Mouse (Mus musculus): ENCODE data around the gene Pla2g5. TPM values are rescaled to one million over a fixed set of nuclear protein-coding genes. Genes with fewer than 3 reads are reported as not detected.
A peak's percentile ranks its signal among the peaks of the same experiment; 100 is the strongest.
"Not testable (repeated sequence)": the region's sequence is repeated elsewhere in the genome, so short reads cannot be mapped to it uniquely, and the experiment has no call there.

Gene Pla2g5
- 10 to 100 TPM; 17.5 to 23.3 TPM for total RNA-seq (2021)

DNA sequence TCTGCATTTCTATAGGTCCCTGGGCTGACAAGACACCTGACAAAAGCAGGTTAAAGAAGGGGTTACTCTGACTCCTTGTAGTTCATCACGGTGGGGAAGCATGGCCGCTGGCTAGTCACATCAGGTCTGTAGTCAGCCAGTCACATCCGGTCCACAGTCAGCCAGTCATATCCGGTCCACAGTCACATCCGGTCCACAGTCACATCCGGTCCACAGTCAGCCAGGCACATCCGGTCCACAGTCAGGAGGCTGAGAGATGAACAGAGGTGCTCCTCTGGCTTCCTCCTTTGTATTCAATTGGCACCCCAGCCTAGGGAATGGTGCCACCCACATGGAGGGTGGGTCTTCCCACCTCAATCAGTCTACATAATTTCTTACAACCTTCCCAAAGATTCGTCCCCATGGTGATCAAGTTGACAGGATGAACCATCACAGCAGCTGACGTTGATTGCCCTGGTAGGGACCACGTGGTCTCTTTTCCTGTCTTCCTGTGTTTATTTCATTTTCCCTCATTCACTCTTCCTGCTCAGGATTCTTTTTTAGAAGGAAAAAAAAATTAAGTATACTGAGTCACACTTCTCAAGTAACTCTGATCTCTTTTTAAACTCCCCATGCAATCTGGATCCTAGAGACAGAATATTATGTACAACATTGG lies at the start of gene Pla2g5:
Gene Pla2g5, minus strand, starts transcription at position 139 of the 655 bp plus-strand sequence.
- no peak for DNase-seq
- intact Hi-C loops (cut with DNase I), result no loop called here

DNA sequence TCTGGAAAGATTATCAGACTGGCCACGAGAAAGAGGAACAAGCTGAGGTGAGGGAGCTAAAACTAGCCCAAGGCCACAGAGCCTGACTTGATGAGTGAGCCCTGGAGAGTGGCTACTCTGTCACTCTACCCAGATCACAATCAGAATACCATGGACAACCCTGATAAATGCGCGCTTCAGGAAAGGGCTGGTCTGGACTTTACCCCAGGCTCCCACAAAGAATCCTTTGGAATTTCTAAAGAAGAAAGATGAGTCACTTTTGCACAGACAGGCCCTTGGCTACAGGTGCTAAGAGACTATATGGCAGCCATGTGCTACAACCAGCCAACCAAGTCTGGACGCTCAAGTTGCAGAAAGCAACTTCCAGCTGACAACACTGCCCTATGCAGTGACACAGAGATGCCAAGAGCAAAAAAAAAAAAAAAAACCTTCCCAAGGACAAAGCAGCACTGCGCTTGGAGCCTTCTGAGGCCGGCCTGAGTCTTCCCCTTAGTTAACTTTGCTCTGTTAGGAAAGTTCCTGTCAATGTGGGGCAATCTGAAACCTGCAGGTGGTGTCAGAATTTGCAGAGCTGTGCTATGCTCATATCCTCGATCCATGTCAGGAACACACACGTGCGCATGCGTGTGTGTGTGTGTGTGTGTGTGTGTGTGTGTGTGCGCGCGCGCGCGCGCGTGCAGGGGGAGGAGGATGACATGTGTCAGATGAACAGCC lies 42.5 kb upstream of the Pla2g5 start:
- no peak for DNase-seq
- intact Hi-C loops (cut with DNase I), result no loop called here

DNA sequence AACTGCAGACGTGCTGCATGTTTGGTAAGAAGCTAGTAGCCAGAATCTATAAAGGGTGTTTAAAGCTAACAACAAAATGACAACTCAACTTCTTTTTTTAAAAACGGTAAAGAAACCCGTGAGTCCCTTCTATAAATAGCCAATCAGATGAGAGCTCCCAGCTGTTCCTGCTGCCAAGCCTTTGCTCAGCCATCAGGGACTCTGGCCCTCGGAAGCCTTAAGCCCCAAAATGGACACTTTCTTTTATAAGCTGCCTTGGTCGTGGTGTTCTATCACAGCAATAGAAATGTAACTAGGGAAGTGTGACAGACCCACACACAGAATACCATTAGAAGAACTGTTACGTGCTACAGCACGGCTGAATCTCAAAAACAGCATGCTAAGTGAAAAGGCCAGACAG lies 36.1 kb upstream of the Pla2g5 start:
- DNase-seq, result no peak
- intact Hi-C loops (cut with DNase I), result no loop called here

GRCm38 (mm10) chr4:138893789-138894188 lies 30.5 kb upstream of the Pla2g5 start:
- DNase-seq; intact Hi-C loops (cut with DNase I): not testable (repeated sequence)

- no peak for DNase-seq
- intact Hi-C loops (cut with DNase I), result no loop called here
These were observed 29.4 kb upstream of the Pla2g5 start for GRCm38 (mm10) chr4:138892655-138893054.

GRCm38 (mm10) chr4:138889635-138890034 lies 26.4 kb upstream of the Pla2g5 start:
- intact Hi-C loops (cut with DNase I), result no loop called here
- no peak for DNase-seq

DNA sequence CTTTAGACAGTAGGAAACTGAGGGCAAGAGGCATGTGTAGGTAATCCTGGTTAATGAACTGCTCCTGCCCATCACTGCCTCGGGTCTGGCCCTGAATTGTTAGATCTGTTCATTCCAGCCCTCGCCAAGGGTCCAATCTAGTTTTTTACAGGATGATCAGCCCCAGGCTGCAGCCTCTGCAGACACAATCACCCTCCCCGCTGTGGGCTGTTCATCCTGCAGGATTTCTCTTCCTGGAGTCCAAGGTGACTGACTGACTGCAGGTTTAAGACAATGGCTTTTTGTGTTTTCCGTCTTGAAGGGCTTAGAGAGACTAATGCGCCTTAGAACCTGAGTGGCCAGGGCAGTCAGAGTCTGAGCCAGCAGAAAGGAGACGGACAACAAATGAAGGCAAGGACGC lies 25.9 kb upstream of the Pla2g5 start:
- no peak for DNase-seq
- intact Hi-C loops (cut with DNase I), result no loop called here

DNA sequence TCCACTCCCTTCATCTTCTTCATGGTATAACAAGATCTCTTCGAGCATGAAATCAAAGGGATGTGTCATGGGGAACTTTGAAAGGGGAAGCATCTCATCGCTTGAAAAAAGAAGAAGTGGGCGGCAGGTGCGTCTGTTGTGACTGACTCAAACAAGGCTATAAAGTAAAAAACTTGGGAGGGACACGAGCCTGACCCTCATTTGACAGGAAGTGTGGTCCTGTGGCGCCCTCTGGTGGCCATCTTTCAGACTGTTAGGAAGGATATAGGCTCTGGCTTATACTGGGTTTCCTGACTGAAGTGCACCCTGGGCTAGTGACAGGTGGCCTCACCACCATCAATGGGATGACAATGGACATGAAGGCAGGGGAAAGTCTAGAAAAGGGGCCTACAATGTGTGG lies 21.0 kb upstream of the Pla2g5 start:
- intact Hi-C loops (cut with DNase I), result loop anchor here (1.0 kb wide), 1 partner anchor 18 kb away; no protein-coding TSS in a partner anchor
- peak; percentile 82 to 95 for DNase-seq

DNA sequence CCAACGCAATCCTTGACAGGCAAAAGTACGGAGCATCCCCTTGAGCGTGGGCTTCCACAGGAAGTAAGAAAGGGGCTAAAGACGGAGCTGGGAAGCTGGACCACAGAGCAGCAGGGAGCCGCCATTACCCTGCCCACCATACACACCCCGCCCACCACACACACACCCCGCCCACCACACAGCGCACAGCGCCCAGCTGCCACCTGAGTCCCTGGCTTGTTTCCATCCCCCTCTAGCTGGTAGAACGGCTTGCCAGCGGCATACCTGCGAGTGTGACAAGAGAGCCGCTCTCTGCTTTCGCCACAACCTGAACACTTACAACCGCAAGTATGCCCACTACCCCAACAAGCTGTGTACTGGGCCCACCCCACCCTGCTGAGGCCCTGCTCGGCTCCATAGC lies 18.9 kb upstream of the Pla2g5 start:
- intact Hi-C loops (cut with DNase I), result no loop called here
- no peak for DNase-seq

- no peak for DNase-seq
- intact Hi-C loops (cut with DNase I), result no loop called here
These were observed 17.7 kb upstream of the Pla2g5 start for GRCm38 (mm10) chr4:138880811-138881584.

GRCm38 (mm10) chr4:138879808-138880207 lies 16.5 kb upstream of the Pla2g5 start:
- no peak for DNase-seq
- intact Hi-C loops (cut with DNase I), result no loop called here

DNA sequence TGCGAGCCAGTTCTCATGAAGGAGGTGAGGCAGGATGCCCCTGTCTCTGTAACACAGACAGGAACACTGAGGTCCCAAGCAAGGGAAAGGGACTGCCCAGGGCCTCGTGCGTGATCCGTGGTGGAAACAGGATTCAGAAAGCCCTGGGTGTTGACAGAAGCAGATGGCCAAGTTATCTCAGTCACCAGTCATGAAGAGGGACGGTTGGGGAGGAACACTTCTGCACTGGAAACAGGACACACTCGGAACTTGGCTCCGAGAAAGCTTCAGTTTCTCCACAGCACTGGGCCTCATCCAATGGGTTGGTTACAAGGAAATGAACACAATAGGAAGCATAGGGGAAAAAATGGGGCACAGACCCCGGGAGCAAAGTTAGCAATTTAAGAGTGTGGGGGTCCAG lies 15.5 kb upstream of the Pla2g5 start:
- DNase-seq, result peak; percentile 44 to 56

GRCm38 (mm10) chr4:138877731-138878130 lies 14.4 kb upstream of the Pla2g5 start, which contains the start of gene Pla2g2e:
TSS of gene Pla2g2e (plus strand) at chr4:138877942.
- DNase-seq, result no peak
- intact Hi-C loops (cut with DNase I), result no loop called here

More for the DNA sequence above, 15.5 kb upstream of the Pla2g5 start:
- intact Hi-C loops (cut with DNase I), result no loop called here

DNA sequence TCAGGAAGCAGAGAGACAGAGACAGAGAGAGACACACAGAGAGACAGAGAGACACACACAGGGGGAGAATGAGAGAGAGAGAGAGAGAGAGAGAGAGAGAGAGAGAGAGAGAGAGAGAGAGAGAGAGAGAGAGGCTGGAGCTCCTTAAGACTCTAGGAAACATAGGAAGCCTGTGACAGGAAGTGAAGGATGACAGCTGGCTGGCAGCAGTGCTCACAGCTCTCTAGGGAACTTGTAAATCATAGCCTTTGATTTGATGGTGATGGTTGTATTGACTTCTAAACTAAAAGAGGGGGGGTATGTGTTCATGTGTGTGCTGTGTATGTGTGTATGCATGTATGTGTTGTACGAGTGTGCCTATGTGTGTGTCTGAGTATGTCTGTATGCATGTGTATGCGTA lies 12.7 kb upstream of the Pla2g5 start:
- DNase-seq, result no peak
- intact Hi-C loops (cut with DNase I), result no loop called here

DNA sequence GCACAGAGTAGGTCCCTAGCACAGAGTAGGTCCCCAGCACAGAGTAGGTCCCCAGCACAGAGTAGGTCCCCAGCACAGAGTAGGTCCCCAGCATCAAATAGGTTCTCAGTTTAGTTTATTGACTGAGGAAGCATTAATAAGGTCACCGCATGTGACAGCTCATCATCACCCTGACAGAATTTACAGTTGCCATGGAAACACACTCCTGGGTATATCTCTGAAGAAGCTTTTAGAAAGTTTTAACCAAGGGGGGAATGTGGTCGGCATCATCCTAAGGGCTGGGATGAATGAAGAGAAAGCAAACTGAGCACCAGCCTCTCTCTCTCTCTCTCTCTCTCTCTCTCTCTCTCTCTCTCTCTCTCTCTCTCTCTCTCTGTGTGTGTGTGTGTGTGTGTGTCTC lies 12.0 kb upstream of the Pla2g5 start:
- DNase-seq; intact Hi-C loops (cut with DNase I): not testable (repeated sequence)

GRCm38 (mm10) chr4:138873864-138874263 lies 10.6 kb upstream of the Pla2g5 start, which contains the start of gene Gm13030:
TSS of gene Gm13030 (minus strand) at chr4:138873964.
- no peak for DNase-seq
- intact Hi-C loops (cut with DNase I), result no loop called here

DNA sequence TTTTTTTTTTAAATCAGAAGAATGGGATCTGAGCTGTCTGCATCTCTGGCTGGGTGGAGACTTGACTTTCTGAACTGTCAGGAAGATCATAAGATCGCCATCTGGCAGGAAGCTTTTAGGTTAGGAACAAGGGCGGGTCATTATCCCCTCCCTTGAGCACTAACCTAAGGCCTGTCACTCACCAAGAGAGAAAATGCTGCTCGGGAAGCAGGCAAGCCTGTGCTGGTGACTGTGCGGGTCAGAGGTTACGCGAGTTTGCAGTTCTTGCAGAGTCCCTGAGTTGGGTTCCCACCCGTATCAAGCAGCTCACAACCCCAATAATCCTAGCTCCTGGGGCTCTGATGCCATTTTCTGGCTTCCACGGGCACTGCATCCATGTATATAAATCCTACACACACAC lies 5.4 kb upstream of the Pla2g5 start:
- intact Hi-C loops (cut with DNase I), result no loop called here

DNA sequence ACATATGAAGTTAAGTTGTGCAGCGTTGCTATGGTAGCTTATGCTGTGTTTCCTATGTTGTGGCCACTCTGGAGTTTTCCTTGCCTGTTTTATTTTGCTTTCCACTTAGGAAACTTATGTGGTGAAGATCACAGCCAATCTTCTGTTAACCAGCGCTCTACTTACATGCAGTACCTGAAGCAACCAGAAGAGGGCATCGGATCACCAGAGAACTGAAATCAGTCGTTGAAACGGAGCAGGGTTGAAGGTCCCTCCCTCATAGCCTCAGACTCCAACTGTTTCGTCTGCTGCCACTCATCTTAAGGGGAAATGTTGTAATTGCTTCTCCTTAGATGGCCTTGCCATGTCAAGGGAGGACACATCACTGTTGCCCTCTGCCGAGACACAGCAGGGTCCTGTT lies 3.1 kb upstream of the Pla2g5 start:
- intact Hi-C loops (cut with DNase I), result loop anchor here (1.0 kb wide), 1 partner anchor 18 kb away; no protein-coding TSS in a partner anchor
- DNase-seq, result peak; percentile 85 to 91

More for the DNA sequence above, 5.4 kb upstream of the Pla2g5 start:
- DNase-seq, result no peak

DNA sequence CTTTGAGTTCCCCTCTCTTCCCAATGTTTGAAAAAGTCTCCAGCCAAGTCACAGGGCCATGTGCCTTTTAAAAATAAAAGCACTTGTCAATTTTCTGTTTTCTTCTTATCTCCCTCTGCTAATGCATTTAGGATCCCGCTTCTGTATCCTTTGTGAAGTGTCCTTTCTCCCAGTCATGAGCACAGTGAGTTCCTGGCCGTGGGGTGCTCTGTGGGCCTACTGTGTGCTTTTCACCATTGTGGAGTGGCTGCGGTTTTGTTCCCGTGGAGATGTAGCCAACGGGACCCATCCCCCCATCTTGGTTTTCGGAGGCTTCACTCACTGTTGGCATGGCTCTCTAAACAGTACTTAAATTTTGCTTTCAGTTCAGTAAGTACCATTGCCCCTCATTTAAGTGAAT lies 2.7 kb upstream of the Pla2g5 start:
- no peak for DNase-seq
- intact Hi-C loops (cut with DNase I), result loop anchor here (1.0 kb wide), 1 partner anchor 18 kb away; no protein-coding TSS in a partner anchor

GRCm38 (mm10) chr4:138865092-138865491 lies 1.8 kb upstream of the Pla2g5 start:
- intact Hi-C loops (cut with DNase I), result no loop called here

DNA sequence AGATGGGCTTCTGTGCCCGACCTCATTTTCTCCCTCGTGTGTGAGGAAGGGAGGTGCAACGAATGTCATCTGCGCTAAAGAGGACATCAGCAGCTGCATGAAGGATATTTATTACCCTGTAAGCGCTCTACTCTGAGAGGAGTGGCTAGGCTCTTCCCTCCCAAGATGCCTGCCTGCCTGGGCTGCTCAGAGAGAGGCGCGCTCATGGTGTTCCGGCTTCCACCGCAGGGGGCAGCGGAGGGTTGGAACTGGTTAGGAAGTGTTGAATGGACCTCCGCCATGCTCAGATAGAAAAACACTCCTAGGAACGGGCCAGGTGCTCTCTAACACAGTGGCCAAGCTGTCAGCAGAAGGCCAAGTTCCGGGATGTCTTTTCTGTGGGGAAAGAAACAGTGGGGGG lies 3.6 kb downstream of the Pla2g5 start:
- DNase-seq, result peak; percentile 68 to 87
- intact Hi-C loops (cut with DNase I), result no loop called here

More at GRCm38 (mm10) chr4:138865092-138865491, 1.8 kb upstream of the Pla2g5 start:
- DNase-seq, result no peak

Measured in heart, postnatal 10 days (tissue).